Mouse (Mus musculus) kidney, postnatal 25 days (tissue): ENCODE measurements around the gene Olfr91.
"Not testable (repeated sequence)": the region's sequence is repeated elsewhere in the genome, so short reads cannot be mapped to it uniquely, and the experiment has no call there.

ENCODE experiments used
- DNase-seq, 2 experiments: peaks; one replicate each; pipeline ENCODE4 v3.0.0; 2021; ENCODE audit warnings: mixed read lengths in 2 of 2

Gene Olfr91

DNA sequence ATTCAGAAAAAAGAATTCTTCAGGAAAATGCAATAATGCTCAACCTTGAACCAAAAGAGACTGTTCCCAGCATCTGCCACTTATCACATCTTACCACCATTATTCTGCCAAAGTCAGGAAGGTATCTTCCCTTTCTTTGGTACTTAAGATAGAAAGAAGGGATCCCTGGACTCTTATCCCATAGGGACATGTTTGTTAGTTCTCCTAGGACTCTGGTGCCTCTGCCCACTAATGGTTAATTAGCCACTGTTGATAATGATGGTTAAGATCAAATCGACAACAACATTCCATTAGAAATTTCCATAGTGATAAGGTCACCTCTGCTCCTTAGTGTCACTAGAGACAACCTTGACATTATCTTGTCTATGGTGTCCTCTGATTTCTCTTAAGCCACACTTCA is at the start of gene Olfr91:
Gene Olfr91, minus strand, starts transcription at position 101 of the 400 bp plus-strand sequence.
- no peak for DNase-seq

- DNase-seq: not testable (repeated sequence)
Measured at GRCm38 (mm10) chr17:37131366-37131765, 33.3 kb upstream of the Olfr91 start.

DNA sequence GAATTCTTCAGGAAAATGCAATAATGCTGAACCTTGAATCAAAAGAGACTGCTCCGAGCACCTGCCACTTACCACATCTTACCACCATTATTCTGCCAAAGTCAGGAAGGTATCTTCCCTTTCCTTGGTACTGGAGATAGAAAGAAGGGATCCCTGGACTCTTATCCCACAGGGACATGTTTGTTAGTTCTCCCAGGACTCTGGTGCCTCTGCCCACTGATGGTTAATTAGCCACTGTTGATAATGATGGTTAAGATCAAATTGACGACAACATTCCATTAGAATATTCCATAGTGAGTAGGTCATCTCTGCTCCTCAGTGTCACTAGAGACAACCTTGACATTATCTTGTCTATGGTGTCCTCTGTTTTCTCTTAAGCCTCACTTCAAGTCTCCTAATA is 21.9 kb upstream of the Olfr91 start, which contains the start of gene Olfr92:
Gene Olfr92, minus strand, starts transcription at position 101 of the 400 bp plus-strand sequence.
- DNase-seq: no peak

DNA sequence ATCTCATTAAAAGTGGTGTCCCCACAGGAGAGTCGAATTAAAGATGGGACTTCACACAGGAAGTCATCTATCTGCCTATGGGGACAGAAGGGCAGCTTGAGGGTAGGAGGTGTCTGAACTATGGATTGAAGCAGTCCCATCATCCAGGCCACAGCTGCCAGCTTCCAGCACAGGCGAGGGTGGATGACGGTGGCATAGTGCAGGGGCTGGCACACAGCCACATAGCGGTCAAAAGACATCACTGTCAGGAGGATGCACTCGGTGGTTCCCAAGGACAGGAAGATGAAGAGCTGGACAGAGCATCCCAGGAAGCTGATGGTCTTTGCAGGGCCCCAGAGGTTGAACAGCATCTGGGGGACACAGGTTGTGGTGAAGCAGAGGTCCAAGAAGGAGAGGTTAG is 4.8 kb downstream of the Olfr91 start:
- DNase-seq: no peak

GRCm38 (mm10) chr17:37092198-37092597 is 5.9 kb downstream of the Olfr91 start:
- no peak for DNase-seq

GRCm38 (mm10) chr17:37088399-37088798 is 9.7 kb downstream of the Olfr91 start, which contains the start of gene Olfr90:
Gene Olfr90 (minus strand): TSS chr17:37088499.
- no peak for DNase-seq

DNA sequence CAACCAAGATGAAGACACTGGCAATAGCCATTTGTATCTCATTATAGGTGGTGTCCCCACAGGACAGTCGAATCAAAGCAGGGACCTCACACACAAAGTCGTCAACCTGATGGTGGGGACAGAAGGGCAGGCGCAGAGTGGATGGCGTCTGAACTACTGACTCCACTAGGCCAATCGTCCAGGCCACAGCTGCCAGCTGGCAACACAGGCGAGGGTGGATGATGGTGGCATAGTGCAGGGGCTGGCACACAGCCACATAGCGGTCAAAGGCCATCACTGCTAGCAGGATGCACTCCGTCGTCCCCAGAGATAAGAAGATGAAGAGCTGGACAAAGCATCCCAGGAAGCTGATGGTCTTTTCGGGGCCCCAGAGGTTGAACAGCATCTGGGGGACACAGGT is 12.5 kb downstream of the Olfr91 start:
- no peak for DNase-seq

- DNase-seq: no peak
Measured at GRCm38 (mm10) chr17:37084632-37085031, 13.4 kb downstream of the Olfr91 start.

DNA sequence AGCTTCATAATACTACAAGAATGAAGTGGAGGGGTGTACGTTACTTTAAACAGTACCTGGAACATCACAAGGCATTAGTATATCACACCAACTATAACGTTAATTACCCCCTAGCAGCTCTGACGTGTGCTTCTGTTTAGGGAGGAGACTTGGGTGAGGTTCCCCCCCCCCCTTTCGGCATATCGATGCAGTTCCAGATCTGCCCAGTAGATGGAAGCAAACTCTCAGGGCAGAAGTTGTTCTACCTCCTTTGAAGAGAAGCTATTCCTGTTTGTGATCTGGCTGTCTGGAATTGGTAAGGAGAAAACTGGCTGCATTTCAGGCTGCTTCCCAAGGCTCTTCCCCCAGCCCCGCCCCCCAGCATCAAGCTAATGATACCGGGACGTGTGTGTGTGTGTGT is 14.8 kb downstream of the Olfr91 start:
- peak in 1 of 2 experiments; percentile 73 for DNase-seq

DNA sequence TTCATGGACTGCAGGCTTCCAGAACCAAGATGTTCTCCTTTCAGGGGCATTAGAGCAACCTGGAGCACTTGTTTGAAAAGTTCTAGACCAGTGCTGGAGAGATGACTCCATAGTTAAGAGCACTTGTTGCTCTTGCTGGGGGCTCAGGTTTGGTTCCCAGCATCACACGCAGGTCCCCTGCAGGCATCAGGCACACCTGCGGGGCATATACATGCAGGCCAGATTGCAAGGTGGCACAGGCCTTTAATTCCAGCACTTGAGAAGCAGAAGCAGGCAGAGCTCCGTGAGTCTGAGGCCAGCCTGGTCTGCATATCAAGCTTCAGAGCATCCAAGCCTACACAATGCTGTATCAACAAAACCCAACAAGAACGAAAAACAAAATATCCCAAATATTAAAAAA is 16.4 kb downstream of the Olfr91 start:
- DNase-seq: no peak

GRCm38 (mm10) chr17:37080119-37080518 is 18.0 kb downstream of the Olfr91 start:
- DNase-seq: peak; percentile 60 to 73

DNA sequence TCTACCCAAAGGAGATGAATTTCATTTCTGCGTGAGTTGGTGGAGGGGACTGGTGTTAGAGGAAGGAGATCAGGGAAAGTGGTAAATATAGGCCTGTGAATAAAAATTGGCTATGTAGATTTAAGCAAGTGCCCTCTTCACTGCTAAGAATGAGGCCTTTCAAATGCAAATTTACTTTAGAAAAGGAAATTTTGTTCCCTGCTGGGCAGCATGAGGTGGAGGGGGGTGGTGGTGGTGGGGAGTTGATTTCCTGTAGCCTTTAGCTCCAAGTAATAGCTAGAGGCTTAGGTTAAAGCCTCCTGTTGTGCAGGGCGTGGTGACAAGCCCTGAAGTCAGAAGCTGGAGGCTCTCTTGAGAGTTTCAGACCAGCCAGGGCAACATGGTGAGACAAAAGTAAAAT is 19.1 kb downstream of the Olfr91 start:
- no peak for DNase-seq

DNA sequence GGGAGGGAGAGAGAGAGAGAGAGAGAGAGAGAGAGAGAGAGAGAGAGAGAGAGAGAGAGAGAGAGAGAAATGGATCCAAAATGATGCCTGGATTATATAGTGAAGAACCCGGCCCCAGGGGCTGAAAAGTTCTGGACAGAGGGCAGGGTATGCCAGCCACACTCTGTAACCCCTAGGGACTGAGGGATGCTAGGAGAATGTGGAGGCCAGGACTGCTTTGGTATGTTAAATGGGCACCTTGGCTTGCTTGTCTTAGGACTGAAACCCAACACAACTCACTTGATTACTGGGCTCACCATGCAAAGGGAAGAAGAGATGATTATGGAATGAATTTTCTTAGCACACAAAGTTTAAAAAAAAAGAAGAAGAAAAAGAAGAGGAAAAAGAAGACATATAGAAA is 19.9 kb downstream of the Olfr91 start:
- no peak for DNase-seq

- no peak for DNase-seq
Measured at GRCm38 (mm10) chr17:37075766-37076165, 22.3 kb downstream of the Olfr91 start.

DNA sequence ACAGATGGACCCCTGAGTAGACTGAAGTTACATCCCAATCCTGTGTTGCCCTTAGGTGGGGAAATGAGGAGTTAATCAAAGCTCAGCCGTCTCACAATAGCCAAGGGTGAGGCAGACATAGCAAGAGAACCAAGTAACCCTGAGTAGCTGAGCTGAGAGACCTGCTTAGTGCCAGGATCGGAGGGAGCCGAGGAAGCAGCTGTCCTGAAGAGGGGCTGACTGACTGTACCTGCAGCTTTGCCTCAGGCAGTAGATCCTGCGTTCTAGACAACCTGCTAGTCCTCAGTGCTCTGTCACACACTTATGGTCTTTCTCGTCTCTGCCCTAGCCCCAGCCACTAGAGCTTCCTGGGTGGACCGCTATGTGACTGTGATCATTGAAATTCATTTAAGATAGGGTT is 22.9 kb downstream of the Olfr91 start:
- no peak for DNase-seq

- DNase-seq: no peak
Measured at GRCm38 (mm10) chr17:37072730-37073276, 25.3 kb downstream of the Olfr91 start.

GRCm38 (mm10) chr17:37072080-37072729 is 25.9 kb downstream of the Olfr91 start:
- DNase-seq: no peak

DNA sequence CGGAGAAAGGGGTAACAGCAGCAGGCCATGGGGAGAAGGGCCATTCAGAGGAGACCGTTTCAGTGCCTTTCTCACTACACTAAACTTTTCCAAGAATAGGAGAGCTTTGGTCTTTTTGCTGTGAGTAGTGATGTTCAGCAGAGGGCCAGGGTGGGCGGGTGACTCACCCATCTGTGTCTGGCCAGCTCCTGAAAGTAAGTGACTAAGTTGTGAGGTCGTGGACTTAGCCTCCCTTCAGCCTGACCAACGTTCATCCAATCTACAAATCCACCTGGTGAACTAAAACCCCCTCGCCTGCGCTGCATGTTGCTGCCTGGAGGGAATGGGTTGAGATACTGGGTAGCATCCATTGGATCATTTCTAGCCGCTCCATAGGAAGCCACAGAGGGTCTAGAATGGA is 28.0 kb downstream of the Olfr91 start:
- no peak for DNase-seq

DNA sequence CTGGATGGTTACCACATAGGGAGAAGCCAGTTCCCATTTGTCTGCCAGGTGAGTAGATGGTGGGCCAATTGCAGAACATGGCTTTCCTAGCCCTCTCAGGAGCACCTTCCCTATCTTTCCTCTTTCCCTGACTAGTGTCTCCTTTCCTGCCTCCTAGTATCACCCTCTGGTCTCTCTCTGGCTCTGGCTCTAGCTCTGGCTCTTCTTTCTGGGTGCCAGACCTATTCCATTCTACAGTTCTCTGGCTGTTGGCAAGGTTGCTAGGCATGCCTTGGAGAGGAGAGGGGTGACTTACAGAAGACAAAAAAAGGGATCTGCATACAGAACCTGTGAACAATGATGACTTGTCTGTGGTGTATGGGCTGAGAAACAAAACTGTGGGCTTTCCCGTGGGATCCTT is 30.2 kb downstream of the Olfr91 start:
- no peak for DNase-seq

GRCm38 (mm10) chr17:37065993-37066392 is 32.1 kb downstream of the Olfr91 start:
- no peak for DNase-seq

- DNase-seq: no peak
Measured at GRCm38 (mm10) chr17:37063686-37064495, 34.2 kb downstream of the Olfr91 start.

- DNase-seq: no peak
Measured at GRCm38 (mm10) chr17:37063063-37063462, 35.0 kb downstream of the Olfr91 start.

GRCm38 (mm10) chr17:37062101-37062641 is 35.9 kb downstream of the Olfr91 start:
- DNase-seq: no peak

DNA sequence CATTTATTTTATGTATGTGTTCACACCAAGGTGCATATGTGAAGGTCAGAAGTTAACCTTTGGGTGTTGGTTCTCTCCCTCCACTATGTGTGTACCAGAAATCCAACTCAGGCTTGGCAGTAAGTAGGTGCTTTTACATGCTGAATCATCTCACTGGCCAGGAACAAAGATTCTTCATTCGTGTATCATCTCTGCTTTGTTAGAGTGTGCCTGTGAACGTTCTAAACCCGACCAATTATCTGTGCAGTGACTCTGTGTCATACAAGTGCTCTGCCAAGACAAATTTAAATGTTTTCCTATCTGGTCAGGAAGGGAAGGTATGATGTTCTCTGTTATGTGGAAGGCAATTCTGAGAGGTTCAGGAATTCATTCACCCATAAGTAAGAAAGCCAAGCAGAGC is 36.6 kb downstream of the Olfr91 start:
- no peak for DNase-seq
